Mouse (Mus musculus): Measurements from ENCODE around the gene Lamtor2.
"Not testable (repeated sequence)": the region's sequence is repeated elsewhere in the genome, so short reads cannot be mapped to it uniquely, and the experiment has no call there.

DNA sequence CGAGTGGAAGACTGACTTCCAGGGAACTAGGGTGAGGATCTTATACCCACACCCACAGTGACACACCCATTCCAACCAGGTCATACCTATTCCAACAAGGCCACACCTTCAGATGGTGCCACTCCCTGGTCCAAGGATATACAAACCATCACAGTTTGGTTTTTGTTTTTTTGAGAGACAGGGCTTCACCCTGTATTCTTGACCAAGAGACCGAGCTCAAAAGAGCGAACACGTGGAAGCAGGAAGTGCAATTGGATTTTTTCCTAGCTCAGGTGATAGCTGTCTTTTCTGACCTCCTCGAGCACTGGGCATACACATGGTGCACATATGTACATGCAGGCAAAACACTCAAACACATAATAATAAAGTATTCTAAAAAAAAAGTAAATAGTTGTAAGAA is 25.0 kb upstream of the Lamtor2 start:
- not testable (repeated sequence) for TF ChIP-seq CTCF (IDR thresholded peaks at IDR 0.05; ENCODE audit: extremely low read depth, insufficient read depth, insufficient read length, insufficient replicate concordance); POLR2A (IDR thresholded peaks at IDR 0.05; ENCODE audit: low read depth, low read length)

Measured in spleen, adult 2 months (tissue).